Mouse (Mus musculus) left cerebral cortex, postnatal 10 days (tissue): Measurements from ENCODE around the gene Foxred2. TPM values are rescaled to one million over a fixed set of nuclear protein-coding genes. Genes with fewer than 3 reads are reported as not detected.

Source experiments
- DNase-seq, 2 experiments: peaks; one replicate each; pipeline ENCODE4 v3.0.0; 2021 to 2022; ENCODE audit warnings: low spot score in 2 of 2, mixed read lengths in 1 of 2; ENCODE audit errors: extremely low spot score in 1 of 2
- intact Hi-C: fragments of 180-260 bp; cut with DNase I; formaldehyde crosslinking; loops from one replicate; pipeline ENCODE4 v1.15.1; 2025
- total RNA-seq, 2 experiments: library from RNA; stranded (reverse); gene quantifications; 2 replicates each; pipeline ENCODE4 v1.2.3; 2021

Foxred2 gene
- total RNA-seq, 2 experiments from 2014 or later, result 13.8 to 14.8 TPM

DNA sequence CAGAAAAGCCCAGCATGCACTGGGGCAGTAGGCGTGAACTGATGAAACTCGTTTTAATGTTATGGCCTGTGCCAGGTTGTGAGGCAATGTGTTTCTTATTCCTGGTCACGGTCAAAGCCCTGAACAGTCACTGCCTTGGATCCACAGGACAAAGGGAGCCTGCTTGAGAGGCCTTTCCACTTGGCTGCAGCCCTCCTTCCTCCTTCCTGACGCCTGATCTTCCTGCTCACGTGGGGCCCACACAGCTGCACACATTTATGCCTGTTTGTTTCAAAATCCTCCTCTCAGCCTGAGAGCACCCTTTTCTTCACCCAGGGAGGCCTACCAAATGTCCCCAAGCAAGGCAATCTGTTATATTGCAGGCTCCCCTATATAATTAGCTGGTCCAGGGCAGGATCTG lies 53.3 kb downstream of the Foxred2 start:
- DNase-seq, result no peak
- intact Hi-C loops, result no loop called here

DNA sequence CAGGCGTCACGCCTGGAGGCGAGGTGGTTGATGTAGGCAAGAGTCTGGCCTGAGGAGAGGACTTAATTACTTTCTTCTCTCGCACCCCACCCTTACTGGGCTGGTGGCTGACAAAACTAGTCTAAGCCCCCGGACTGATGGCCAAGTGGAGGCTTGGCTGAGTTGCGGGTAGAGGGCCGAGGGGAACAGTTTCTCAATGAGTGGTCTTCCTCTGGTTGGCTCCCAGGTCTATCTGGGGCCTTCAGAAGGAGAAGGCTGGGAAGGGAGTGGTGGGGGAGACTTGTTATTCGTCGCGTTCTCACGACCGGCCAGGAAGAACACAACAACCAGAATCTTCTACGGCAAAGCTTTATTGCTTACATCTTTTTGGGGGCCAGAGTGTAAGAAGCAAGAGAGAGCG lies 61.6 kb downstream of the Foxred2 start:
- intact Hi-C loops, result no loop called here
- no peak for DNase-seq

DNA sequence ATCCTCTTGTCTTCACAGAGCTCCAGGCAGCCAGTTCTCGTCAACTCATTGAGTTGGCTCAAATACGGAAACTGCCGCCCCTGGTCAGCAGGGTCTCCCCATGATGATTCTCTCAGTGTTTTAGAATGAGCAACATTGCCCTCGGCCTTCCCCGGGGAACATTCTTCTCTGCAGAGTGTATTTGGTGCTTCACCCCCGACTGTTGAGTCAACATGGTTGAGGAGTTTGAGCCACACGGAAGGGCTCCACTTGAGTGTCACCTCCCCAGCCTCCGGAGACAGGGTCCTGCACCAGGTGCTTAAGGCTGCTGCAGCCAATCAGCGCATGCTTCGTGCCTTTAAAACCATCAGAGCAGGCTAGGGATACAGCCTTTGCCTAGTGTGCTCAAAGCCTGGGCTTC lies 63.2 kb downstream of the Foxred2 start:
- intact Hi-C loops, result no loop called here
- DNase-seq, result no peak

- no peak for DNase-seq
- intact Hi-C loops, result no loop called here
Observed at GRCm38 (mm10) chr15:77892420-77892819, 64.1 kb downstream of the Foxred2 start.

DNA sequence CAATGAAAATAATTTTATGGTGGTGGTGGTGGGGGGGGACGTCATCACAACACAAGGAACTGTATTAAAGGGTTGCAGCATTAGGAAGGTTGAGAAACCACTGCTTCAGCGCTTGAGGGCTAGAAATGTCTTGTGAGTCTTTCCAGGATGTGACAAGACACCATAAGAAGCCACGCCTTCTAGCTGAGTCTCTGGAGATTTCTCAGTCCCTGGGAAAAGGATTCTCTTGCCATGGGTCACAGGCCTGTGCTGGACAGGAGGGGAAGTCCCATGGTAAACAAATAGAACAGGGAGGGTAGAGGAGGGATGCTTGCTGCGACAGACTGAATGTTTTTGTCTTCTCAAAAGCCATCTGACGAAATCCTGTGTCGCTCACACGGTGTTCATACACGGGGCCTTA lies 64.8 kb downstream of the Foxred2 start:
- peak in 1 of 2 experiments; percentile 66 for DNase-seq
- intact Hi-C loops, result no loop called here

Other genes with a start within 250 kb of the Foxred2 start
- under 1 TPM in 1 of 2 experiments, not detected in 1; 0.30 TPM for gene Apol9b, start 227.7 kb downstream of the Foxred2 start, total RNA-seq
- gene Apol8, start 199.7 kb downstream of the Foxred2 start, total RNA-seq, result 1 to 10 TPM in 1 of 2 experiments, under 1 TPM in 1; 0.97 to 1.2 TPM
- gene Myh9, start 114.5 kb downstream of the Foxred2 start, total RNA-seq, result 10 to 100 TPM; 58.2 to 58.8 TPM
- 100 to 1,000 TPM; 108 to 115 TPM for gene Txn2, start 27.7 kb downstream of the Foxred2 start, total RNA-seq
- gene Eif3d, start 14.1 kb upstream of the Foxred2 start, total RNA-seq, result 100 to 1,000 TPM; 115 to 116 TPM
- gene Cacng2, start 163.3 kb upstream of the Foxred2 start, total RNA-seq, result 10 to 100 TPM; 53.3 to 55.1 TPM
- 10 to 100 TPM; 39.3 to 39.9 TPM for gene Ift27, start 217.4 kb upstream of the Foxred2 start, total RNA-seq
- 1 to 10 TPM; 4.4 to 5.0 TPM for gene Pvalb, start 249.7 kb upstream of the Foxred2 start, total RNA-seq